Mouse (Mus musculus): ENCODE results near the gene Celf5. TPM values are rescaled to one million over a fixed set of nuclear protein-coding genes. Genes with fewer than 3 reads are reported as not detected.

Celf5 gene
- total and polyA plus RNA-seq, 3 experiments, result 0.08 to 0.38 TPM; not detected in 1

- Histone ChIP-seq H3K9ac (ENCODE audit: control insufficient read depth, low read depth, low read length, poor library complexity, severe bottlenecking) (no peak overlapping the region), H3K9me3 (replicated peaks; ENCODE audit: insufficient read depth, low read length) (no peaks in the 10 kb centered on the region), H3K4me1 (ENCODE audit: control insufficient read depth in 1 of 2, insufficient read depth in 2 of 2, low read length in 2 of 2) (peaks cover 0 to 10% of the 10 kb centered on the region in 2 experiments; a peak in 3 of 4 replicates), H3K79me2 (ENCODE audit: control insufficient read depth, insufficient read depth, low read length, poor library complexity) (no peaks in the 10 kb centered on the region), H3K27me3 (ENCODE audit: control insufficient read depth in 1 of 2, insufficient read depth in 2 of 2, low read length in 2 of 2) (peaks cover 3% of the 10 kb centered on the region in 2 experiments; a peak in 3 of 4 replicates), H3K27ac (ENCODE audit: control insufficient read depth, low read depth, low read length) (no peak overlapping the region), H3K36me3 (ENCODE audit: control insufficient read depth in 1 of 2, insufficient read depth in 2 of 2, low read length in 2 of 2) (no peaks in the 10 kb centered on the region), H3K4me3 (ENCODE audit: control insufficient read depth in 1 of 2, insufficient read depth in 1 of 2, low read depth in 2 of 2, low read length in 2 of 2) (no peak overlapping the region)
- no peak for DNase-seq (ENCODE audit: low read depth, low spot score)
- TF ChIP-seq TBP (IDR thresholded peaks at IDR 0.05; ENCODE audit: low read depth, low read length) (no peak), RAD21 (IDR thresholded peaks at IDR 0.05; ENCODE audit: low read depth, low read length) (no peak), E2F4 (IDR thresholded peaks at IDR 0.05; ENCODE audit: borderline replicate concordance, low read depth, low read length) (no peak), MXI1 (IDR thresholded peaks at IDR 0.05; ENCODE audit: low read depth, low read length) (no peak), MAFK (IDR thresholded peaks at IDR 0.05; ENCODE audit: borderline replicate concordance, low read depth, low read length) (no peak), ELF1 (IDR thresholded peaks at IDR 0.05; ENCODE audit: low read depth, low read length) (no peak), POLR2AphosphoS5 (IDR thresholded peaks at IDR 0.05; ENCODE audit: borderline replicate concordance, low read depth, low read length) (no peak), EP300 (IDR thresholded peaks at IDR 0.05; ENCODE audit: low read depth in 1 of 2, low read length in 2 of 2) (no peak), BHLHE40 (IDR thresholded peaks at IDR 0.05; ENCODE audit: borderline replicate concordance, low read depth, low read length) (no peak), ZKSCAN1 (IDR thresholded peaks at IDR 0.05; ENCODE audit: low read depth, low read length) (no peak)
Measured at GRCm38 (mm10) chr10:81454106-81454505, 28.4 kb downstream of the Celf5 start.

DNA sequence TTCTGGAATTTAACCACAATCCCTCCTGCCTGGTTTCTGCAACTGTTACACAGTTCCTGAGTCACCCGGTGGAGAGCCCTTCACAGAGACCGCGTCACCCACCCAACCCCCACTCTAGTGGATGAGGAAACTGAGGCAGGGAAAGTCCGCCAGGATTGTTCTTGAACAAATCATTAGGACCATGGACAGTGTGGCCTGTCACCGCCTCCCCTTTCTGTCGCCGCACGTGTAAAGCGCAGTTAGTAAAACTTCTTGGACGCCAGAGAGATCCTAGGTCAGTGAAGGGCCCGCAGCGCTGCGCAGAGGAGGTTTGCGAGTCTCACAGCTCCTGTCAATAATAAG lies 29.6 kb downstream of the Celf5 start:
- H3K9ac ChIP-seq (ENCODE audit: control insufficient read depth, low read depth, low read length, poor library complexity, severe bottlenecking), result no peak overlapping the region
- no peaks in the 10 kb centered on the region for H3K9me3 ChIP-seq (replicated peaks; ENCODE audit: insufficient read depth, low read length)
- no peaks in the 10 kb centered on the region for H3K79me2 ChIP-seq (ENCODE audit: control insufficient read depth, insufficient read depth, low read length, poor library complexity)
- peaks cover 3% of the 10 kb centered on the region in 2 experiments; a peak in 3 of 4 replicates for H3K27me3 ChIP-seq (ENCODE audit: control insufficient read depth in 1 of 2, insufficient read depth in 2 of 2, low read length in 2 of 2)
- DNase-seq (ENCODE audit: low read depth, low spot score), result no peak
- no peak overlapping the region for H3K4me3 ChIP-seq (ENCODE audit: control insufficient read depth in 1 of 2, insufficient read depth in 1 of 2, low read depth in 2 of 2, low read length in 2 of 2)
- no peak for TF ChIP-seq ZKSCAN1 (IDR thresholded peaks at IDR 0.05; ENCODE audit: low read depth, low read length)
- no peak for TF ChIP-seq TCF12 (IDR thresholded peaks at IDR 0.05; ENCODE audit: low read depth, low read length)
- TF ChIP-seq JUND (IDR thresholded peaks at IDR 0.05; ENCODE audit: low read depth, low read length), result no peak
- TF ChIP-seq HCFC1 (IDR thresholded peaks at IDR 0.05; ENCODE audit: low read depth, low read length), result no peak
- TF ChIP-seq GABPA (IDR thresholded peaks at IDR 0.05; ENCODE audit: low read depth, low read length), result no peak
- no peak for TF ChIP-seq MAX (IDR thresholded peaks at IDR 0.05; ENCODE audit: low read length)
- no peak for TF ChIP-seq MAZ (IDR thresholded peaks at IDR 0.05; ENCODE audit: low read depth, low read length)
- TF ChIP-seq ZC3H11A (IDR thresholded peaks at IDR 0.05; ENCODE audit: low read depth, low read length), result no peak
- no peak for TF ChIP-seq TBP (IDR thresholded peaks at IDR 0.05; ENCODE audit: low read depth, low read length)
- TF ChIP-seq NELFE (IDR thresholded peaks at IDR 0.05; ENCODE audit: low read depth, low read length), result no peak
- TF ChIP-seq MXI1 (IDR thresholded peaks at IDR 0.05; ENCODE audit: low read depth, low read length), result no peak
- no peak for TF ChIP-seq UBTF (IDR thresholded peaks at IDR 0.05; ENCODE audit: borderline replicate concordance, insufficient read depth, low read depth, low read length)
- no peak for TF ChIP-seq MEF2A (IDR thresholded peaks at IDR 0.05; ENCODE audit: extremely low read depth, insufficient replicate concordance, low read depth, low read length, poor library complexity, severe bottlenecking)
- TF ChIP-seq USF1 (IDR thresholded peaks at IDR 0.05; ENCODE audit: low read depth, low read length), result no peak
- no peak for TF ChIP-seq MAFK (IDR thresholded peaks at IDR 0.05; ENCODE audit: borderline replicate concordance, low read depth, low read length)
- TF ChIP-seq TAL1 (IDR thresholded peaks at IDR 0.05; ENCODE audit: low read length), result no peak
- TF ChIP-seq SIN3A (IDR thresholded peaks at IDR 0.05; ENCODE audit: low read length), result no peak
- peaks cover 0 to 10% of the 10 kb centered on the region in 2 experiments; a peak in 3 of 4 replicates for H3K4me1 ChIP-seq (ENCODE audit: control insufficient read depth in 1 of 2, insufficient read depth in 2 of 2, low read length in 2 of 2)
- H3K36me3 ChIP-seq (ENCODE audit: control insufficient read depth in 1 of 2, insufficient read depth in 2 of 2, low read length in 2 of 2), result no peaks in the 10 kb centered on the region
- H3K27ac ChIP-seq (ENCODE audit: control insufficient read depth, low read depth, low read length), result no peak overlapping the region
